Mouse (Mus musculus) hindlimb bud, embryonic 11.5 days (tissue): Measurements from ENCODE around the gene Gm10300.
A peak's percentile ranks its signal among the peaks of the same experiment; 100 is the strongest.

ENCODE experiments used
- DNase-seq: peaks from one replicate; pipeline ENCODE4 v3.0.0-alpha.2; 2012; ENCODE audit warnings: low read depth, low spot score; ENCODE audit errors: extremely low spot score

Gene Gm10300

GRCm38 (mm10) chr4:132074077-132074932 lies at the start of gene Gm10300:
Gm10300 (plus strand) TSS chr4:132074697.
- no peak for DNase-seq

DNA sequence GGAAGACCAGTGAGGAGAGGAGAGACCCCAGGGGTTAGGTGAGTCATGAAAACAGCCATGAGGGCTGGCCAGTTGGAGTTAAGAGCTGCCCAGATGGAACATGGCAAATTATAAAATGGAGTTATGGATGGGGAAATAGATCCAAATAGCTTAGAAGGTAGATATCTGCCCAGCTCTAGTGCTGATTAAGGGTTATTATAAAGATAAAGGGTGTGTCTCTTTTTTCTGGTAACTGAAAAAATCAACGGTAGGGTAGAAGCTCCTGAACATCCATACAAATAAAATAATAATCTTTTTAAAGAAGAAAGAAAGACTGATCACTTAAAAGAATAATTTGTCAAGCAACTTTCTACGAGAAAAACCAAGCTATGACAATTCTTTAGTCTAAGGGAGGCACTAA lies 49.2 kb upstream of the Gm10300 start:
- no peak for DNase-seq

- DNase-seq = peak; percentile 30
These were observed 48.6 kb upstream of the Gm10300 start for GRCm38 (mm10) chr4:132025738-132026527.

DNA sequence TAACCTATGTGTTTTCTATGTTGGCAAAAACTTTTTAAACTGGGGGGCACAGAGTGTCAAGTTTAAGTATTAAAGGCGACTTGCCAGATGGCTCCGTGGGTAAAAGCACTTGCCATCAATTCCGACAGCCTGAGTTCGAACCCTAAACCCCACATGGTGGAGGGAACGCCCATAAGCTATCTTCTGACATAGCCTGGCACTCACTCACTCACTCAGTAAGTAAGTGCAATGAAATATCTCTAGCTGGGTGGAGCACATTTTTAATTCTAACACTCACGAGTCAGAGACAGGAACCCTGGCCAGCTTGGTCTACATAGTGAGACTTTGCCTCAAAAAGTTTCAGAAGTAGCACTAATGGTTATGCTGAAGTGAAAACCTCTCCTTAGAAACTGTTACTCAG lies 47.3 kb upstream of the Gm10300 start:
- no peak for DNase-seq

DNA sequence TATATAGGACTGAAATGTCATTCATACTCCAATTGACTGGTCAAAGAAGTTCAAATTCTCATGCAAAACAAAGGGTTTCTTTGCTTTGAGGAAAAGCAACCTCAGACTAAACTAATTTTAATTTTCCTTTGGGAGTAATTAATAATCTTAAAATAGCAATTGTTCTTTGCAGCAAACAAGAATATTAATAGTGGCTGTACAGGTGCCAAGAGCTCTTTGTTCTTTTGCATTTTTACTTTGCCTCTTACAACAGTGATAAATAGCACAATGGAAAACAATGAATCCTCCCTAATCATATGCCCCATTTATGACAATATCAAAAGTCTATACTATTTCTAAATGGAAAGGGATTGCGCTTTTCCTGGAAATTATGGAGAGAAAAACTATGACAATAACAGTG lies 46.7 kb upstream of the Gm10300 start:
- no peak for DNase-seq

- DNase-seq = no peak
These were observed 44.4 kb upstream of the Gm10300 start for GRCm38 (mm10) chr4:132029851-132030741.

DNA sequence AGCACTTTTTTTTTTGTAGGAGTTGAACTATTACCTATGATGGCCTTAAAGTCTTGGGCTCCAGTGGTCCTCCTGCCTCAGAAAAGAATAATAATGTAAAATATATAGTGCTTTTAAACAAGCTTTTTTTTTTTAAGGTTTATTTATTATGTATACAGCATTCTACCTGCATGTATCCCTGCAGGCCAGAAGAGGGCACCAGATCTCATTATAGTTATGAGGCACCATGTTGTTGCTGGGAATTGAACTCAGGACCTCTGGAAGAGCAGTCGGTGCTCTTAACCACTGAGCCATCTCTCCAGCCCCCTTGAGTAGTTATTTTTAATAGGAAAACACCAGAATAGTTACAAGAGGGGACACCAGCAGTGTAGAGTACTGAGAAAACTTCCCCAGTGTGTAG lies 41.3 kb upstream of the Gm10300 start:
- DNase-seq = no peak

GRCm38 (mm10) chr4:132034242-132034641 lies 40.3 kb upstream of the Gm10300 start:
- no peak for DNase-seq

DNA sequence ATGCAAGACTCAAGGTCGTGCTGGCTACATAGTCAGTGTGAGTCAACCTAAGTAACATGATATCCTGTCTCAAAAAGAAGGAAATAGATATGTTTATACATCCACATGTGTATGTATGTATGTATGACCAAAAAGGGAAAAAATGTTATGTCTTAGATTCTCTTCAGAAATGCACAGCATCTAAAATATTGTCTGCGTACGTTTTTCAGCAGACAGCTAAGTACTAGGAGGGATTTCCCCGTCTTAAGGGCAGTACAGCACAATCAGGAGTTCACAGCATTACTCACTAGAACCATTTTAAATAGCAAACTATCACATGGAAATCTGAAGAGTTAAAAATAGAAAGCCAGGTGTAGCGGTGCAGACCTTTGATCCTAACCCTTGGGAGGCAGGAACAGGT lies 37.4 kb upstream of the Gm10300 start:
- DNase-seq = no peak

DNA sequence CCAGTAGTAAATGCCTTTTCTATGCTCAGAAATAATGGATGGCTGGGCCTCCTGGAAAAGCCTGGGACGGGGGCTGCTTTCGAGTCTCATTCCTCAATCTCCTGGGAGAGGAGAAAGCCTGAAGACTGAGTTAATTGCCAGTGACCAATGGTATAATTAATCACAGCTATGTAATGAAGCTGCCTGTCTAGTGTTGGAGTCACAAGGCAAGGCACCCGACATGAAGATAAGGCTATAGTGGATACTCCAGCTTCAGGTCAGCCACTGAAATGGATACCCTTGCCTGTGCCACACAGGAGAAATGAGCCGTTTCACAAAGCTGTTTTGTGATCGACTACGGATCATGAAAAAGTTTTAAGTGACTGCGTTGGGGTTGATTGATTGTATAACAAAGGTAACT lies 36.5 kb upstream of the Gm10300 start:
- DNase-seq = no peak

- DNase-seq = no peak
These were observed 35.7 kb upstream of the Gm10300 start for GRCm38 (mm10) chr4:132038809-132039208.

- DNase-seq = no peak
These were observed 35.0 kb upstream of the Gm10300 start for GRCm38 (mm10) chr4:132039521-132039920.

DNA sequence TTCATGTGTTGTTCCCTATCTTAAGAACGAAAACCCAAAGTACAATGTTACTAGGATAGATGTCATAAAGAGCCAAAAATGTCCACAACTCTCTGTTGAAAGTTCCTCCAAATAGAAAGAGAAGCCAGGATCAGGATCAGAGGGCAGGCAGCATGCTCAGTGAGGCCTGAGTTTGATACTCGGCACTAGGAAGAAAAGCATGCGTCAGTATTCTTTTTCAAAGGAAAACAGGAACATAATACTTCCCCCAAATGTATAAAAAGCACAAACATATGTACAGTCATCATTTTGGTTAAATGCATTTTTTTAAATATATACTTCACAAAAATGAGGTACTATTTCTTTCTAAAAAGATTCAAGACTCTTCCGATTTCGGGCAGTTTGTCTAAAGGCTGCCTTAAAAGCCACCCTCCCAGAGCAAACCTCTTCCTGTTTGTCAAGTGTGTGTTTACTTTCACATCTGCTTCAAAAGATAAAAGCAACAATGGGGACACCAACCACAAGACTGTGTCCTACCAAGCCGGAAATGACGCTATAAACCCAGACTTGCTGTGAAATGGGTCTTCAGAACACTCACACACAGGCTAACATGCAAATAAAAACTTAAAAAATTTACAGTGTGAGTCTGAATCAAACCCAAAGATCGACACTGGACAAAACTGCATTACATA lies 34.4 kb upstream of the Gm10300 start:
- no peak for DNase-seq

- DNase-seq = no peak
These were observed 32.8 kb upstream of the Gm10300 start for GRCm38 (mm10) chr4:132041471-132042332.

- DNase-seq = no peak
These were observed 30.8 kb upstream of the Gm10300 start for GRCm38 (mm10) chr4:132043726-132044125.

DNA sequence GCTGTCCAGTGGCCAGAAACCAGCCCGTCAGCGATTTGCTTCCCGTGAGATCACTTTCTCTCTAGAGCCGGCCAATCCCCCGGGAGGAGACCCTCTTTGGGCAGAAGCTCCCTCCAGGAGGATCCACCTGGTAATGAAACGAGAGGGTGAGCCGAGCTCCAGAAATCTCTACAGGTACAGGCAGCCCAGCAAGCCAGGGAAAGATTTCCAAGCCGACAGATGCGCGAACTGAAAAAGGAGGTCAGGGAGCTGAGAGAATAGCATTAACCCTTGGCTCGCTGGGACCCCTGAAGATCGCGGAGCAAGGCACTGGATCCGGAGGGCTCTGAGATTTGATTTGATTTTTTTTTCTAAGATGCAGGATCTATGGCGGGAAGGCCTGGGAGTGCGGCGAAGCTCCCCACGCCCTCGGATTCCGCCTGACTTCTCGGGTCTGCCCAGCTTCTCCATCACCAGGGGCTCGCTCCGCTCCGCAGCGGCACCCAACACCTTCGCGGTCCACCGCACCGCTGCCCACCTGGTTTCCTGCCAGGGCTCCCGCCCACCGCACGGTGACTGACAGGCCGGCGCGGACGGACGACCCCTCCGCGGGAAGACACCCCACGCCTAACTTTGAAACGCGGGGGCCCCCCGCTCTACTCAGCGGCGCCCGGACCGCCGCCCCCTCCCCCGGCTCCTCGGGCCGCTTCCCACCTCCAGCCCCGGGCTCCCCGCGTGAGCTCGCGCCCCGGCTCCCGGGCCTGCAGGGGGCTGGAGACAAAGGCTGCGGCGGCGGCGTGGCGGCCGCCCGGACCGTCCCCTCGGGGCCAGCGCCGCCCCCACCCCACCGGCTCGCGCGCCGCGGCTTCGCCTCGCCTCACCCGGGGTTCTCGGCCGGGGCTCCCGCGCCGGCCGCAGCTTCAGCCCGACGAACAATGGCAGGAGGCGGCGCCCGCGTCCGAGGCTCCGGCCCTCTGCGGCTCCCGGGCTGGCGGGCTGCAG lies 26.2 kb upstream of the Gm10300 start:
- no peak for DNase-seq

- DNase-seq = peak; percentile 90
These were observed 25.5 kb upstream of the Gm10300 start for GRCm38 (mm10) chr4:132048995-132049404.

- DNase-seq = no peak
These were observed 24.8 kb upstream of the Gm10300 start for GRCm38 (mm10) chr4:132049549-132050200.
